33 mouse cellular contexts compared by ENCODE assay signal in genomic region chr11:53615575-53615974, GRCm38 (mm10). TPM values are rescaled to one million over a fixed set of nuclear protein-coding genes. Genes with fewer than 3 reads are reported as not detected.
DNase-seq lines count a peak whose midpoint lies in the region; ATAC-seq and TF ChIP-seq lines count a peak whose summit lies in the region.
"Had no signal": no experiment of that assay in that cellular context is flagged by ENCODE, and none has a peak within 500 bp of the region (broad histone marks: within the 10 kb centered on the region; RNA-seq: fewer than 3 reads in every experiment).

No protein-coding gene starts in this region.

- WGBS in liver, embryonic 12.5 days (ENCODE audit: insufficient replicate concordance), result 88% methylated on average over 8 of the region's 8 CpGs
- 89% methylated on average over 8 of the region's 8 CpGs for WGBS in liver, embryonic 13.5 days (ENCODE audit: insufficient replicate concordance)
- 87% methylated on average over 8 of the region's 8 CpGs for WGBS in hindbrain, postnatal 0 days
- WGBS in midbrain, embryonic 11.5 days, result 96% methylated on average over 8 of the region's 8 CpGs

- TF ChIP-seq CTCF in G1E (IDR thresholded peaks at IDR 0.05; ENCODE audit: low read depth, low read length), result no peak
- TF ChIP-seq CTCF in hindbrain, postnatal 0 days (IDR thresholded peaks at IDR 0.05; ENCODE audit: low read depth), result no peak

- H3K4me3 ChIP-seq in liver, embryonic 12.5 days, result peak overlapping the region; percentile 4; the same call in 1 of the 2 replicates
- H3K4me3 ChIP-seq in G1E (ENCODE audit: low read depth, low read length), result peak overlapping the region; percentile 77
- no peak overlapping the region for H3K4me3 ChIP-seq in liver, embryonic 13.5 days (replicated peaks)
- no peak overlapping the region for H3K4me3 ChIP-seq in hindbrain, postnatal 0 days (ENCODE audit: low read length)
- H3K4me3 ChIP-seq in midbrain, embryonic 11.5 days (ENCODE audit: low read depth, low read length), result no peak overlapping the region
- H3K4me3 ChIP-seq: embryonic facial prominence, embryonic 10.5 days; embryonic facial prominence, embryonic 13.5 days; erythroblast, embryonic 14.5 days; forebrain, embryonic 12.5 days; forebrain, embryonic 15.5 days; heart, adult 2 months; heart, embryonic 10.5 days; heart, embryonic 13.5 days had no signal

- H3K4me1 ChIP-seq in liver, embryonic 12.5 days, result peaks cover 65% of the 10 kb centered on the region
- peaks cover 62% of the 10 kb centered on the region for H3K4me1 ChIP-seq in G1E (ENCODE audit: insufficient read depth, low read depth, low read length)
- peaks cover 62% of the 10 kb centered on the region for H3K4me1 ChIP-seq in liver, embryonic 13.5 days (replicated peaks)
- no peaks in the 10 kb centered on the region for H3K4me1 ChIP-seq in hindbrain, postnatal 0 days (ENCODE audit: insufficient read depth, low read length)
- no peaks in the 10 kb centered on the region for H3K4me1 ChIP-seq in midbrain, embryonic 11.5 days (ENCODE audit: control insufficient read depth, insufficient read depth, low read length)
- H3K4me1 ChIP-seq: embryonic facial prominence, embryonic 13.5 days; forebrain, embryonic 12.5 days; forebrain, embryonic 15.5 days; heart, embryonic 13.5 days had no signal

- H3K9me3 ChIP-seq in liver, embryonic 12.5 days (replicated peaks), result 0 out of 2 replicates have a peak, but pooled peaks cover 5% of the 10 kb centered on the region
- H3K9me3 ChIP-seq in G1E (replicated peaks), result peaks cover 23% of the 10 kb centered on the region
- H3K9me3 ChIP-seq in liver, embryonic 13.5 days (replicated peaks), result no peaks in the 10 kb centered on the region
- H3K9me3 ChIP-seq in hindbrain, postnatal 0 days (ENCODE audit: low read length), result no peaks in the 10 kb centered on the region
- H3K9me3 ChIP-seq in midbrain, embryonic 11.5 days (ENCODE audit: control insufficient read depth, low read length), result no peaks in the 10 kb centered on the region
- H3K9me3 ChIP-seq: embryonic facial prominence, embryonic 13.5 days; forebrain, embryonic 12.5 days; forebrain, embryonic 15.5 days; heart, embryonic 10.5 days; heart, embryonic 13.5 days had no signal

- peaks cover 4% of the 10 kb centered on the region; the same call in 1 of the 2 replicates for H3K36me3 ChIP-seq in liver, embryonic 12.5 days
- H3K36me3 ChIP-seq in G1E (replicated peaks), result peaks cover 40% of the 10 kb centered on the region
- H3K36me3 ChIP-seq in liver, embryonic 13.5 days, result no peaks in the 10 kb centered on the region
- H3K36me3 ChIP-seq in hindbrain, postnatal 0 days (ENCODE audit: insufficient read depth, low read length), result no peaks in the 10 kb centered on the region
- no peaks in the 10 kb centered on the region for H3K36me3 ChIP-seq in midbrain, embryonic 11.5 days (ENCODE audit: control insufficient read depth, insufficient read depth, low read length)
- H3K36me3 ChIP-seq: embryonic facial prominence, embryonic 10.5 days; embryonic facial prominence, embryonic 13.5 days; forebrain, embryonic 12.5 days; forebrain, embryonic 15.5 days; heart, embryonic 10.5 days; heart, embryonic 13.5 days had no signal

- H3K27ac ChIP-seq in liver, embryonic 12.5 days, result peak overlapping the region; percentile 1; the same call in 1 of the 2 replicates
- H3K27ac ChIP-seq in liver, embryonic 13.5 days, result peak overlapping the region; percentile 59; the same call in 1 of the 2 replicates
- no peak overlapping the region for H3K27ac ChIP-seq in hindbrain, postnatal 0 days
- no peak overlapping the region for H3K27ac ChIP-seq in midbrain, embryonic 11.5 days (ENCODE audit: low read depth, low read length)
- H3K27ac ChIP-seq: embryonic facial prominence, embryonic 10.5 days; embryonic facial prominence, embryonic 13.5 days; forebrain, embryonic 12.5 days; forebrain, embryonic 15.5 days; heart, adult 2 months; heart, embryonic 10.5 days; heart, embryonic 13.5 days; hindbrain, embryonic 14.5 days had no signal

- no peaks in the 10 kb centered on the region for H3K27me3 ChIP-seq in liver, embryonic 12.5 days (replicated peaks)
- no peaks in the 10 kb centered on the region; the same call in 1 of the 2 replicates for H3K27me3 ChIP-seq in G1E (ENCODE audit: insufficient read depth, low read length)
- H3K27me3 ChIP-seq in liver, embryonic 13.5 days, result no peaks in the 10 kb centered on the region
- H3K27me3 ChIP-seq in hindbrain, postnatal 0 days (ENCODE audit: insufficient read depth, low read length), result no peaks in the 10 kb centered on the region
- H3K27me3 ChIP-seq in midbrain, embryonic 11.5 days (ENCODE audit: control insufficient read depth, insufficient read depth, low read length), result no peaks in the 10 kb centered on the region
- H3K27me3 ChIP-seq: embryonic facial prominence, embryonic 13.5 days; forebrain, embryonic 12.5 days; forebrain, embryonic 15.5 days; heart, embryonic 13.5 days; Patski had no signal

- intact Hi-C loops in gastrocnemius, postnatal 36 days (cut with DNase I), result no loop called here

- ATAC-seq in liver, embryonic 12.5 days, result no peak
- ATAC-seq in G1E (ENCODE audit: extremely low read depth, insufficient number of reproducible peaks, low FRiP score, poor library complexity, severe bottlenecking), result no peak
- ATAC-seq in liver, embryonic 13.5 days (ENCODE audit: low read depth), result no peak
- no peak for ATAC-seq in hindbrain, postnatal 0 days
- ATAC-seq in midbrain, embryonic 11.5 days (ENCODE audit: low FRiP score), result no peak
- ATAC-seq: forebrain, embryonic 15.5 days; Patski had no signal

- H3K4me2 ChIP-seq in liver, embryonic 12.5 days, result peak overlapping the region; percentile 49
- H3K4me2 ChIP-seq in liver, embryonic 13.5 days, result peak overlapping the region; percentile 35
- H3K4me2 ChIP-seq in hindbrain, postnatal 0 days (ENCODE audit: low read depth, low read length), result no peak overlapping the region
- no peak overlapping the region for H3K4me2 ChIP-seq in midbrain, embryonic 11.5 days
- H3K4me2 ChIP-seq: embryonic facial prominence, embryonic 13.5 days; forebrain, embryonic 12.5 days; forebrain, embryonic 15.5 days; heart, embryonic 13.5 days; hindbrain, embryonic 14.5 days had no signal

- H3K9ac ChIP-seq in liver, embryonic 12.5 days, result peak overlapping the region; percentile 40; the same call in 1 of the 2 replicates
- H3K9ac ChIP-seq in liver, embryonic 13.5 days, result no peak overlapping the region
- H3K9ac ChIP-seq in hindbrain, postnatal 0 days (replicated peaks; ENCODE audit: low read length), result no peak overlapping the region
- no peak overlapping the region for H3K9ac ChIP-seq in midbrain, embryonic 11.5 days (ENCODE audit: low read length)
- H3K9ac ChIP-seq: embryonic facial prominence, embryonic 13.5 days; forebrain, embryonic 12.5 days; forebrain, embryonic 15.5 days; heart, embryonic 13.5 days; hindbrain, embryonic 14.5 days had no signal

- DNase-seq in liver, result no peak
- DNase-seq in G1E (ENCODE audit: low spot score), result no peak
- no peak for DNase-seq in liver, embryonic 13.5 days
- DNase-seq in hindbrain, postnatal 0 days (ENCODE audit: low spot score), result no peak
- DNase-seq in midbrain, embryonic 11.5 days (ENCODE audit: low spot score, missing footprints), result no peak
- no peak for DNase-seq in gastrocnemius, postnatal 36 days
- DNase-seq: adrenal gland, postnatal 10 days; B cell, adult 2 months; cerebellum, adult 11-12 months; cerebellum, adult 8-10 months; cerebellum, postnatal 36 days; embryo, embryonic 11 days; gastrocnemius, postnatal 25 days; heart, adult 2 months; heart, postnatal 14 days; heart, postnatal 4 days had no signal

RNA-seq across cellular contexts. Expression of gene Il4, which starts 2.9 kb away (rescaled TPM):
- 0.81 TPM in 2 replicates for polyA plus RNA-seq in liver, embryonic 12.5 days (2016; fragmentation: Nextera tagmentation; extraction: Ambion mirVana)
- total RNA-seq in G1E (2014; fragmentation: Nextera tagmentation), result 35.8 and 40.6 TPM in 2 replicates
- total RNA-seq in G1E (2017), result 87.7 and 99.1 TPM in 2 replicates
- 0.43 and 1.0 TPM in 2 replicates for polyA plus RNA-seq in G1E (2012)
- 0.60 and 0.82 TPM in 2 replicates for polyA plus RNA-seq in liver, embryonic 13.5 days (2015; fragmentation: Nextera tagmentation; extraction: Ambion mirVana)
- not detected in 2 replicates for total RNA-seq in hindbrain, postnatal 0 days (2014; rRNA removed)
- polyA plus RNA-seq in hindbrain, postnatal 0 days (2015; fragmentation: Nextera tagmentation; extraction: Ambion mirVana), result 3.8 and 3.9 TPM in 2 replicates
- polyA plus RNA-seq in midbrain, embryonic 11.5 days (2014; fragmentation: Nextera tagmentation; extraction: Ambion mirVana), result 1.7 and 3.1 TPM in 2 replicates
- total RNA-seq in gastrocnemius, postnatal 36 days (2021), result not detected
- total RNA-seq: adrenal gland, adult 18-20 months; adrenal gland, postnatal 10 days; adrenal gland, postnatal 4 days; gastrocnemius, adult 8-10 months; gastrocnemius, postnatal 25 days; heart, adult 2 months; heart, postnatal 14 days; heart, postnatal 4 days had no signal
- polyA plus RNA-seq: brain, embryonic 14.5 days; cortical plate, adult 2 months; erythroblast, embryonic 14.5 days had no signal

RNA-seq across cellular contexts. Expression of gene Il13, which starts 18.9 kb away (rescaled TPM):
- not detected in 2 replicates for polyA plus RNA-seq in liver, embryonic 12.5 days (2016; fragmentation: Nextera tagmentation; extraction: Ambion mirVana)
- 0.63 TPM in 1 of 2 replicates, not detected in the other for total RNA-seq in G1E (2014; fragmentation: Nextera tagmentation)
- 3.2 and 4.7 TPM in 2 replicates for total RNA-seq in G1E (2017)
- polyA plus RNA-seq in G1E (2012), result not detected in 2 replicates
- polyA plus RNA-seq in liver, embryonic 13.5 days (2015; fragmentation: Nextera tagmentation; extraction: Ambion mirVana), result not detected in 2 replicates
- total RNA-seq in hindbrain, postnatal 0 days (2014; rRNA removed), result not detected in 2 replicates
- not detected in 2 replicates for polyA plus RNA-seq in hindbrain, postnatal 0 days (2015; fragmentation: Nextera tagmentation; extraction: Ambion mirVana)
- polyA plus RNA-seq in midbrain, embryonic 11.5 days (2014; fragmentation: Nextera tagmentation; extraction: Ambion mirVana), result not detected in 2 replicates
- not detected for total RNA-seq in gastrocnemius, postnatal 36 days (2021)
- total RNA-seq: adrenal gland, adult 18-20 months; adrenal gland, postnatal 10 days; adrenal gland, postnatal 4 days; gastrocnemius, adult 8-10 months; gastrocnemius, postnatal 25 days; granulocyte monocyte progenitor cell, adult 5-6 weeks; heart, adult 2 months; heart, postnatal 14 days; heart, postnatal 4 days had no signal
- polyA plus RNA-seq: brain, embryonic 14.5 days; cortical plate, adult 2 months; embryonic facial prominence, embryonic 10.5 days; embryonic facial prominence, embryonic 13.5 days; erythroblast, embryonic 14.5 days; forebrain, embryonic 12.5 days; forebrain, embryonic 15.5 days; heart, adult 2 months; heart, embryonic 10.5 days; heart, embryonic 13.5 days; hindbrain, embryonic 11.5 days; hindbrain, embryonic 14.5 days; Patski had no signal

RNA-seq across cellular contexts. Expression of gene Kif3a, which starts 48.4 kb away (rescaled TPM):
- polyA plus RNA-seq in liver, embryonic 12.5 days (2016; fragmentation: Nextera tagmentation; extraction: Ambion mirVana), result 13.7 and 14.5 TPM in 2 replicates
- 20.2 and 22.3 TPM in 2 replicates for total RNA-seq in G1E (2014; fragmentation: Nextera tagmentation)
- 25.7 and 27.5 TPM in 2 replicates for total RNA-seq in G1E (2017)
- polyA plus RNA-seq in G1E (2012), result 11.2 and 12.0 TPM in 2 replicates
- 13.3 and 13.8 TPM in 2 replicates for polyA plus RNA-seq in liver, embryonic 13.5 days (2015; fragmentation: Nextera tagmentation; extraction: Ambion mirVana)
- total RNA-seq in hindbrain, postnatal 0 days (2014; rRNA removed), result 73.7 and 82.9 TPM in 2 replicates
- polyA plus RNA-seq in hindbrain, postnatal 0 days (2015; fragmentation: Nextera tagmentation; extraction: Ambion mirVana), result 332 and 344 TPM in 2 replicates
- polyA plus RNA-seq in midbrain, embryonic 11.5 days (2014; fragmentation: Nextera tagmentation; extraction: Ambion mirVana), result 87.9 and 96.4 TPM in 2 replicates
- 1 to 10 TPM; 3.2 to 4.9 TPM for total RNA-seq in gastrocnemius, postnatal 36 days (2021)

Comparison
In these comparisons a context has a peak if more than half of its experiments do, and no peak if none do; other contexts are left out.
1. H3K4me3 ChIP-seq: peak in liver, embryonic 12.5 days (single experiment) and G1E (single experiment); none in liver, embryonic 13.5 days (single experiment), hindbrain, postnatal 0 days (single experiment) and midbrain, embryonic 11.5 days (single experiment).
2. H3K27ac ChIP-seq: peak in liver, embryonic 12.5 days (single experiment) and liver, embryonic 13.5 days (single experiment); none in hindbrain, postnatal 0 days (single experiment) and midbrain, embryonic 11.5 days (single experiment).
3. H3K4me2 ChIP-seq: peak in liver, embryonic 12.5 days (single experiment) and liver, embryonic 13.5 days (single experiment); none in hindbrain, postnatal 0 days (single experiment) and midbrain, embryonic 11.5 days (single experiment).